In genomic region chr12:16584035-16584682, GRCm38 (mm10) we compare ENCODE assay signal across 8 mouse cellular contexts. TPM values are rescaled to one million over a fixed set of nuclear protein-coding genes. Genes with fewer than 3 reads are reported as not detected.
DNase-seq lines count a peak whose midpoint lies in the region; ATAC-seq and TF ChIP-seq lines count a peak whose summit lies in the region.

No protein-coding gene starts in this region.

- no peak for DNase-seq in heart, adult 9 months (ENCODE audit: low spot score in 2 of 2)
- peak; percentile 15 for DNase-seq in brain, adult 2 months (ENCODE audit: low read depth, low spot score)
- no peak for DNase-seq in liver, postnatal 0 days
- peak; percentile 46 for DNase-seq in retina, postnatal 7 days (ENCODE audit: low read depth, low spot score)
- no peak for DNase-seq in left cerebral cortex, postnatal 4 days

- H3K27me3 ChIP-seq in heart, embryonic 14.5 days (ENCODE audit: control insufficient read depth, insufficient read depth, low read length) = no peaks in the 10 kb centered on the region
- H3K27me3 ChIP-seq in liver, postnatal 0 days (ENCODE audit: insufficient read depth, low read length) = no peaks in the 10 kb centered on the region
- H3K27me3 ChIP-seq in neural tube, embryonic 15.5 days (replicated peaks) = no peaks in the 10 kb centered on the region

- H3K4me1 ChIP-seq in heart, embryonic 14.5 days (ENCODE audit: control insufficient read depth in 2 of 2, insufficient read depth in 2 of 2, low read length in 2 of 2) = peaks cover 20 to 37% of the 10 kb centered on the region in 2 experiments
- peaks cover 53% of the 10 kb centered on the region for H3K4me1 ChIP-seq in liver, postnatal 0 days (ENCODE audit: insufficient read depth)
- peaks cover 74% of the 10 kb centered on the region for H3K4me1 ChIP-seq in neural tube, embryonic 15.5 days

- peak overlapping the region in 1 of 2 experiments; percentile 42; a peak in 1 of 4 replicates for H3K27ac ChIP-seq in heart, embryonic 14.5 days (replicated peaks in 1 of 2; ENCODE audit: control insufficient read depth in 1 of 2, insufficient read depth in 1 of 2, low read depth in 2 of 2, low read length in 2 of 2)
- H3K27ac ChIP-seq in liver, postnatal 0 days (ENCODE audit: low read depth) = peak overlapping the region; percentile 46
- H3K27ac ChIP-seq in neural tube, embryonic 15.5 days (replicated peaks) = no peak overlapping the region

- no peak for ATAC-seq in heart, embryonic 14.5 days (ENCODE audit: insufficient number of reproducible peaks, insufficient read depth, low FRiP score, low read depth)
- no peak for ATAC-seq in liver, postnatal 0 days
- no peak for ATAC-seq in neural tube, embryonic 15.5 days (ENCODE audit: low FRiP score)
- ATAC-seq in erythroid progenitor cell, adult 5-6 weeks (replicated peaks; ENCODE audit: low FRiP score, poor library complexity, severe bottlenecking) = no peak

- H3K4me2 ChIP-seq in heart, embryonic 14.5 days (ENCODE audit: low read length) = peak overlapping the region; percentile 21
- H3K4me2 ChIP-seq in liver, postnatal 0 days (ENCODE audit: low read depth, low read length) = peak overlapping the region; percentile 98
- no peak overlapping the region for H3K4me2 ChIP-seq in neural tube, embryonic 15.5 days

- TF ChIP-seq EP300 in liver, postnatal 0 days (IDR thresholded peaks at IDR 0.05; ENCODE audit: low read depth) = no peak

- H3K4me3 ChIP-seq in heart, embryonic 14.5 days (ENCODE audit: control insufficient read depth in 1 of 2, insufficient read depth in 1 of 2, low read depth in 1 of 2, low read length in 2 of 2) = no peak overlapping the region
- no peak overlapping the region; the same call in 1 of the 2 replicates for H3K4me3 ChIP-seq in liver, postnatal 0 days (ENCODE audit: low read depth, low read length)
- no peak overlapping the region for H3K4me3 ChIP-seq in neural tube, embryonic 15.5 days (replicated peaks)

- WGBS in heart, embryonic 14.5 days = 36% methylated on average over 14 of the region's 14 CpGs
- WGBS in liver, postnatal 0 days (ENCODE audit: insufficient replicate concordance) = 27% methylated on average over 14 of the region's 14 CpGs
- 55% methylated on average over 14 of the region's 14 CpGs for WGBS in neural tube, embryonic 15.5 days

- no peak for TF ChIP-seq CTCF in liver, postnatal 0 days (IDR thresholded peaks at IDR 0.05; ENCODE audit: low read depth)

- H3K9me3 ChIP-seq in heart, embryonic 14.5 days (ENCODE audit: control insufficient read depth, low read length) = no peaks in the 10 kb centered on the region
- no peaks in the 10 kb centered on the region for H3K9me3 ChIP-seq in liver, postnatal 0 days (ENCODE audit: low read length)
- H3K9me3 ChIP-seq in neural tube, embryonic 15.5 days (replicated peaks) = no peaks in the 10 kb centered on the region

- H3K36me3 ChIP-seq in heart, embryonic 14.5 days (ENCODE audit: control insufficient read depth, insufficient read depth, low read length) = peaks cover 11% of the 10 kb centered on the region
- H3K36me3 ChIP-seq in liver, postnatal 0 days (replicated peaks; ENCODE audit: insufficient read depth, low read length) = peaks cover 15% of the 10 kb centered on the region
- peaks cover 6% of the 10 kb centered on the region; the same call in 1 of the 2 replicates for H3K36me3 ChIP-seq in neural tube, embryonic 15.5 days

- 0 out of 2 replicates have a peak overlapping the region, but pooled peaks have one; percentile 1 for H3K9ac ChIP-seq in heart, embryonic 14.5 days (ENCODE audit: low read length)
- peak overlapping the region; percentile 12; the same call in 1 of the 2 replicates for H3K9ac ChIP-seq in liver, postnatal 0 days (replicated peaks)
- H3K9ac ChIP-seq in neural tube, embryonic 15.5 days (replicated peaks) = no peak overlapping the region

- intact Hi-C loops in left cerebral cortex, postnatal 4 days (cut with DNase I) = no loop called here

RNA-seq across cellular contexts. Expression of gene Lpin1, which starts 26.6 kb away (rescaled TPM):
- polyA plus RNA-seq in heart, embryonic 14.5 days (2014; fragmentation: Nextera tagmentation; extraction: Ambion mirVana) = 7.4 and 7.9 TPM in 2 replicates
- polyA plus RNA-seq in liver, postnatal 0 days (2015; fragmentation: Nextera tagmentation; extraction: Ambion mirVana) = 4.6 and 14.3 TPM in 2 replicates
- 13.2 and 15.5 TPM in 2 replicates for polyA plus RNA-seq in neural tube, embryonic 15.5 days (2015; fragmentation: Nextera tagmentation; extraction: Ambion mirVana)
- 10 to 100 TPM; 16.7 to 19.5 TPM for total RNA-seq in left cerebral cortex, postnatal 4 days (2021)
- 10.1 and 10.9 TPM in 2 replicates for total RNA-seq in erythroid progenitor cell, adult 5-6 weeks (2015; ENCODE audit: low replicate concordance)
- 12.2 and 20.9 TPM in 2 replicates for total RNA-seq in erythroid progenitor cell, adult 5-6 weeks (2017; ENCODE audit: low replicate concordance)

Comparison
In these comparisons a context has a peak if more than half of its experiments do, and no peak if none do; other contexts are left out.
1. DNase-seq: peak in brain, adult 2 months (single experiment) and retina, postnatal 7 days (single experiment); none in heart, adult 9 months (0 of 2), liver, postnatal 0 days (single experiment) and left cerebral cortex, postnatal 4 days (single experiment).